Mouse (Mus musculus) embryonic facial prominence, embryonic 12.5 days (tissue): ENCODE measurements at regions not wholly inside any gene's neighbourhood (a gene's known extent, or its start where the extent isn't known, plus 50 kb on each side); places are given as distances from the start of the nearest gene placed in this dataset.

Experiments used
- ATAC-seq: fragments of 200-750 bp; cut with Nextera tagmentation; 2 replicates; pipeline ENCODE4 v1.8.0; 2017; ENCODE audit not compliant: insufficient number of reproducible peaks, insufficient read depth, low FRiP score, low TSS enrichment
- H3K27ac ChIP-seq: fragments of 300-500 bp; sonication (generic); 2 replicates; pipeline ENCODE4 v1.5.1; 2016; ENCODE audit warnings: mild to moderate bottlenecking
- H3K27me3 ChIP-seq: fragments of 300-500 bp; sonication (generic); 2 replicates; pipeline ENCODE4 v1.6.1; 2016; ENCODE audit warnings: mild to moderate bottlenecking, moderate library complexity
- H3K36me3 ChIP-seq: fragments of 300-500 bp; sonication (generic); 2 replicates; pipeline ENCODE4 v1.6.1; 2016; ENCODE audit warnings: mild to moderate bottlenecking
- H3K4me1 ChIP-seq: fragments of 300-500 bp; sonication (generic); 2 replicates; pipeline ENCODE4 v1.6.1; 2016
- H3K4me2 ChIP-seq: fragments of 300-500 bp; sonication (generic); replicated peaks from 2 replicates; pipeline ENCODE4 v1.6.1; 2016; ENCODE audit warnings: mild to moderate bottlenecking, moderate library complexity
- H3K4me3 ChIP-seq: fragments of 300-500 bp; sonication (generic); 2 replicates; pipeline ENCODE4 v1.5.1; 2016; ENCODE audit warnings: mild to moderate bottlenecking
- H3K9ac ChIP-seq: fragments of 300-500 bp; sonication (generic); 2 replicates; pipeline ENCODE4 v1.6.1; 2016; ENCODE audit warnings: mild to moderate bottlenecking, moderate library complexity
- H3K9me3 ChIP-seq: fragments of 300-500 bp; sonication (generic); 2 replicates; pipeline ENCODE4 v1.6.1; 2016; ENCODE audit warnings: mild to moderate bottlenecking, moderate library complexity
- WGBS: fragments of 180-500 bp; shearing (Covaris S2); methylation state at CpG from one replicate; pipeline ENCODE4 v1.1.7; 2016; 5-methylcytosine and 5-hydroxymethylcytosine counted together

DNA sequence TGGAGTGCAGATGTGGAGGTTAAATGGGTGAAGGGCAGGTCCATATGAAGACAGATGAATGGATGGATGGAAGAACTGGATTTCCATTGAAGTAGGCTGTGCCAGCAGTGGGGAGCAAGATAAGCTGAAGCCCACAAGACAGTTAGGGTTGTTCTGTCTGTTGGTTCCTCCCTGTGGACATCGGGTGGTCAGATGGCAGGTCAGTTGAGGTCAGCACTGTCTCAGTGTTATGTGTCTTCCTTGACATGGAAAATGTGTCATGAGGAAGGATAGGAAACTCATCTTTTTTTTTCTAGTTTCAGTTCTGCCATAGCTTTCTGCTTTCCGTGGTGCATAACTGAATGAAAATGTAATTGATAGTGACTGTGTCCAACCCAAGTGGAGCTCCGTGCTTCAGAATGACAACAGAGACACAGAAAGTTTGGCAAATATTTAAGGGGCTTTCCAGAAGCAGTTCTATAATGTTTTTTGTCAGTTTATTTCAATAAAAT is 297.2 kb downstream of the Ankrd50 start:
- H3K4me2 ChIP-seq, result no peak overlapping the region
- 78% methylated on average over 3 of the region's 3 CpGs for WGBS
- no peaks in the 10 kb centered on the region for H3K27me3 ChIP-seq

DNA sequence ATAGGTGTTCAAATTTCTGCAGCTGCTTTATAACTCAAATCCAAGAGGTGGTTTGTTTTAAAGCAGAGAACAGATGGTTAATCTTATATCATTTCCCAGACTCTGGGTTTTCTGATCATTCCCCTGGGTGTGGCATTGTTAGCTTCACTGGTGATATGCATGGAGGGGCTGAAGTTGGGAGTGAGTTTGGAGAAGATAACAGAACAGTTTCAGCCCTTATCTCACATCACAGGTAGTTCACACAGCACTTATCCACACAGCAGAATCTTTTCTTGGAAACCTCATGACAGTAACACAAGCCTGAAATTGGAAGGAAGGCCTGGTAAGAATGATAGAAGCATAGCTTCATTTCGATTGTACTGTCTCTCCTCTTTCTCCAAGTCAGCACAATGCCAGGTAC is 298.1 kb downstream of the Ankrd50 start:
- Histone ChIP-seq H3K36me3 (no peaks in the 10 kb centered on the region), H3K27ac (no peak overlapping the region), H3K4me2 (no peak overlapping the region), H3K4me3 (no peak overlapping the region), H3K9me3 (no peaks in the 10 kb centered on the region), H3K4me1 (no peaks in the 10 kb centered on the region), H3K27me3 (no peaks in the 10 kb centered on the region), H3K9ac (no peak overlapping the region)
- 83% methylated on average over 1 of the region's 1 CpGs for WGBS
- ATAC-seq, result no peak

More for the DNA sequence above, 297.2 kb downstream of the Ankrd50 start:
- Histone ChIP-seq H3K4me3 (no peak overlapping the region), H3K27ac (no peak overlapping the region), H3K9me3 (no peaks in the 10 kb centered on the region), H3K36me3 (no peaks in the 10 kb centered on the region), H3K9ac (no peak overlapping the region), H3K4me1 (no peaks in the 10 kb centered on the region)
- ATAC-seq, result no peak

DNA sequence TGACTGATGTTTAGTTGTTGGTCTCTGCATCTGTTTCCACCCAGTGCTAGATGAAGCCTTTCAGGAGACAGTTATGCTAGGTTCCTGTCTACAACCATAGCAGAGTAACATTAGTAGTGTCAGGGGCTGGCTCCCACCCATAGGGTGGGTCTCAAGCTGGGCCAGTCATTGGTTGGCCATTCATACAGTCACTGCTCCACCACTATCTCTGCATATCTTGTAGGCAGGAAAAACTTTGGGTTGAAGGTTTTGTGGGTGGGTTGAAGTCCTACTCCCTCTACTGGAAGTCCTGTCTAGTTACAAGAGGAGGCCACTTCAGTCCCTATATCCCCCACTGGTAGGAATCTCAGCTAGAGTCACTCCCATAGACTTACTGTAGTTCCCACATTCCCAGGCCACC is 306.3 kb downstream of the Ankrd50 start:
- Histone ChIP-seq H3K27ac (no peak overlapping the region), H3K27me3 (no peaks in the 10 kb centered on the region), H3K9ac (no peak overlapping the region), H3K4me1 (no peaks in the 10 kb centered on the region), H3K36me3 (no peaks in the 10 kb centered on the region), H3K4me3 (no peak overlapping the region), H3K4me2 (no peak overlapping the region), H3K9me3 (no peaks in the 10 kb centered on the region)
- ATAC-seq, result no peak

DNA sequence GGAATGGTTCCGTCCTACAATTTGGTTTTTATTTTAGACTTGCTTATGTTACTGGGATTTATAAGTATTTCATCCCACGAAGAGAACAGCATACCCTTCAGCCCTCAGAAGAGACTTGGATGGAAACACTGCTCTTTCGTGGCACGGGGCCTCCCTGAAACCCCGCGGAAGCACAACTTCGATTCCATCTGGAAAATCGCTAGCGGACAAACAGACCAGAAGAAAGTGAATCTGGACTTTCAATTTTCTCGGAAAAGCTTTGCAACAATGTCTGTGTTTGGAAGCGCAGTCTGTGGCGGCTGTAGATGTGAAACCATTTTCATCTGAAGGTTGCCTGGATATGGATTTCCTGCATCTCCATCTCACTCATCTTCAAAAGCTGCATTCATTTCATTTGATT is 308.7 kb downstream of the Ankrd50 start:
- Histone ChIP-seq H3K27ac (no peak overlapping the region), H3K9ac (no peak overlapping the region), H3K27me3 (no peaks in the 10 kb centered on the region), H3K36me3 (no peaks in the 10 kb centered on the region), H3K9me3 (no peaks in the 10 kb centered on the region), H3K4me2 (no peak overlapping the region), H3K4me3 (no peak overlapping the region), H3K4me1 (no peaks in the 10 kb centered on the region)
- WGBS, result 84% methylated on average over 12 of the region's 12 CpGs
- no peak for ATAC-seq

DNA sequence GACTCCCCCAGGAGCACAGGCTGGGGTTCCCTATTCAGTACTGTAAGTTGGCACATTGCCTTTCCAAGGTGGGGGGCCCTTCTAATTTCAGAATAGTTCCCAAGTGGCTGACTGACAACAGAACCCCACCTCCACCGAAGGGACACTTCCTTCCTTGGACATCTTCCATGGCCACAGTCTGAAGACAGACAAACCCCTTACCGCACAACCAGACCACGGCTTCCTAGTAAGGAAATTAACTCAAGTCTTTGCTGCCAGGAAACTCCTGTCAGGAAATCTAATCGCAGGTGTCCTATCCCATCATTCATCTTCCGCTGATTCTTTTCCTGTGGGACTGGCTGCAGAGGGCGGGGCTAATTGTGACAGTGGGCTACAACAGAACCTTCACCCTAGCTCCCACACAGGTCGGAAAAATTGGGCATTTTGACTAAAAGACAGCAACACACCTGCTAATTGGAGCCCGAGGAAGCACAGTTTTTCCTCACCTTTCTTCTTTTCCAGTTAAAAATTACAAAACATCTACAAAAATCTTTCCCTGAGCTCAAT is 309.8 kb downstream of the Ankrd50 start:
- Histone ChIP-seq H3K4me2 (no peak overlapping the region), H3K9me3 (no peaks in the 10 kb centered on the region), H3K9ac (no peak overlapping the region), H3K27me3 (no peaks in the 10 kb centered on the region), H3K4me3 (no peak overlapping the region), H3K27ac (no peak overlapping the region), H3K36me3 (no peaks in the 10 kb centered on the region), H3K4me1 (no peaks in the 10 kb centered on the region)
- WGBS, result 76% methylated on average over 8 of the region's 8 CpGs
- no peak for ATAC-seq

DNA sequence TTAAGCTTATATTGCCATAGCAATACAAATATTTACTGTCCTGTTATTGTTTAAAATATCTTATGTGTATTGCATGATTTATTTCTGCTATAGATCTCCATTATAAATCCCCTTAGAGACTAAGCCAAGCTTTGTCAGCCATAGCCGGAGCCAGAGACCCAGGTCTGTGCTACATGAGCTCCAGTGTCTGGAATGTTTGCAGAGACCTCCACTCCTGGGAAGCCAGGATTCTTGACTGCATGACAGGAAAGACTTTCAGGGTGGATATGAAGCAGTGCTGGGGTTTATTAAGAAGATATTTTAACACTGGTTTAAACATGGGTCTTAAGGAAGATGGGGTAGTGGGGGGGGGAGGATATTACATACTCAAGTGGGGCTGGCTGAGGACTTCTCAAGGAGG is 332.2 kb downstream of the Ankrd50 start:
- no peaks in the 10 kb centered on the region for H3K27me3 ChIP-seq
- H3K4me1 ChIP-seq, result no peaks in the 10 kb centered on the region
- H3K4me2 ChIP-seq, result no peak overlapping the region
- H3K9ac ChIP-seq, result no peak overlapping the region
- H3K4me3 ChIP-seq, result no peak overlapping the region
- H3K9me3 ChIP-seq, result no peaks in the 10 kb centered on the region
- ATAC-seq, result no peak
- WGBS, result 60% methylated on average over 1 of the region's 1 CpGs
- H3K27ac ChIP-seq, result no peak overlapping the region
- no peaks in the 10 kb centered on the region for H3K36me3 ChIP-seq

DNA sequence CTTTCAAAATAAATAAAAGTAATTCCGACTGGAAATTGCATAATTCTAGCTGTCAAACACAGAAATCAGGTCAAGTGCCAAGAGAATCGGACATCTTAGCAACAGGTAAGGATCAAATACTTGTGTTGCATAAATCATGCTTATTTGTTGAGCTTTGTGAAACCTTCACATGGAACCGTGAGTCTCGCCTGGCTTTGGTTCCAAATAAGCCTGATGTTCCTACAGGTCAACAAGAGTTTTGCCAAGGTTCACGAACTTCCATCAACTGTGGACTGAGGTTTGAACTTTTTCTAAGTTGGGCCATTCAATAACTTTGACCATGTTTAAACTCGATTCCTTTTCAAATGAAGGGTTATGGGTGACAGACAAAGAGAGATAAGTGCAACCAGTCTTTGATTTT is 332.8 kb downstream of the Ankrd50 start:
- Histone ChIP-seq H3K9ac (no peak overlapping the region), H3K36me3 (no peaks in the 10 kb centered on the region), H3K27ac (no peak overlapping the region), H3K4me1 (no peaks in the 10 kb centered on the region), H3K4me2 (no peak overlapping the region), H3K27me3 (no peaks in the 10 kb centered on the region), H3K9me3 (no peaks in the 10 kb centered on the region), H3K4me3 (no peak overlapping the region)
- no peak for ATAC-seq
- 78% methylated on average over 6 of the region's 6 CpGs for WGBS

DNA sequence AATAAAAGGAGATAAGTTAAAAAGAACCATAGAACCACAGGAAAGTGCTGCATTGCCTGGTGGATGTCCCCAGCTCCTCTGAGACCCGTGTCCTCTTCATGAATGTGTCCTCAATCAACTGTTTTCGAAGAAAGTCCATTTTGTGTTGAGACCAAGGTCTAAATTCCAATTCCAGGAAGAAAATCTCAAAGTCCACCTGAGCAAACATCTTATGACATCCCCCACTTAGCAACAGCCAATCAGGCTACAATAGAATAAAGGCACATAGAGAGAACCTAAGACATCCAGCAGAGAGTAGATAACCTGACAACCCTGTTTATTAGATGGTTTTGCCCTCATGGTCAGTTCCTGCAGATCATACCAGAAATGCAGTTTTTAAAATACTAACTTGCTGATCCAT is 338.0 kb downstream of the Ankrd50 start:
- no peak for ATAC-seq
- Histone ChIP-seq H3K4me1 (peaks cover 7% of the 10 kb centered on the region; the same call in 1 of the 2 replicates), H3K27ac (no peak overlapping the region), H3K9ac (no peak overlapping the region), H3K36me3 (no peaks in the 10 kb centered on the region), H3K27me3 (no peaks in the 10 kb centered on the region), H3K9me3 (no peaks in the 10 kb centered on the region), H3K4me3 (no peak overlapping the region), H3K4me2 (no peak overlapping the region)
- WGBS, result 77% methylated on average over 2 of the region's 2 CpGs

DNA sequence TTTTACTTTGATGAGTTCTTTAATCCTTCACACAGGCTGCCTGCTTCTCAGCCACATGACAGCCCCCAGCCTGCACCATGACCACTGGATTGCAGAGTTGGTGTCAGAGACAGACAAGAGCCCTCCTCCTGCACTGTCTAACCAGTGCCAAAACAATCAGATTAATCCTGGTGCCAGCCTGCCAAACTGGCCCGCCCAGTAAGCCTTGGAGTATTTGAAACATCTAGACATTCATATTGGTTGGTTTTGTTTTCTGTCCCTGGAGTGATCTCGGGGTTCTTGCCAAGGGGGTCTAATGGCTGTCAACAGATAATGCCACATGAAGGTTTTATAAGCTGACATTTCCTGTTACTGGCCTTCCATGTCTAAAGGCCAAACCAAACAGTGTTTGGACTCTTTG is 339.2 kb downstream of the Ankrd50 start:
- whole genome bisulfite sequencing, result 69% methylated on average over 2 of the region's 2 CpGs
- no peaks in the 10 kb centered on the region for H3K36me3 ChIP-seq
- H3K27ac ChIP-seq, result no peak overlapping the region
- H3K4me2 ChIP-seq, result no peak overlapping the region
- H3K9ac ChIP-seq, result no peak overlapping the region
- ATAC-seq, result no peak
- H3K4me3 ChIP-seq, result no peak overlapping the region
- H3K27me3 ChIP-seq, result no peaks in the 10 kb centered on the region
- no peaks in the 10 kb centered on the region for H3K9me3 ChIP-seq
- peaks cover 7% of the 10 kb centered on the region; the same call in 1 of the 2 replicates for H3K4me1 ChIP-seq

DNA sequence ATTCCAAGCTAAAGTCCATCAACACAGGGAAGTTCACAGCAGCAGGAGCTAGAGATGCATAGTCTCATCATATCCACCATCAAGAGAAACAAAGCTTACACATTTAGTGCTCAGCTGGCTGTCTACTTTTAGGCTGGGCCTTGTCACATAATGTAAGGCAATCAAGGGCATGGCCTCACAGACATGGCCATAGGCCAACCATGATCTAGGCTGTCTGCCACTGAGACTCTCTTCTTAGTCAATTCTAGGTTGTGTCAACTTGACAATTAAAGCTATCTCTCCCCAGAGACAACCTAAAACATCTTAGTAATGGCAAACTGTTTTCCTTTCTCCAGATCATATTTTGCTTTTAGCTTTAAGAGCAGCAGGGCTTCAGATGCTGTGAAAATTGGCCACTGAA is 340.0 kb downstream of the Ankrd50 start:
- no peak overlapping the region for H3K9ac ChIP-seq
- no peaks in the 10 kb centered on the region for H3K9me3 ChIP-seq
- no peaks in the 10 kb centered on the region for H3K27me3 ChIP-seq
- peaks cover 7% of the 10 kb centered on the region; the same call in 1 of the 2 replicates for H3K4me1 ChIP-seq
- H3K27ac ChIP-seq, result no peak overlapping the region
- H3K4me3 ChIP-seq, result no peak overlapping the region
- ATAC-seq, result no peak
- no peaks in the 10 kb centered on the region for H3K36me3 ChIP-seq
- H3K4me2 ChIP-seq, result no peak overlapping the region

DNA sequence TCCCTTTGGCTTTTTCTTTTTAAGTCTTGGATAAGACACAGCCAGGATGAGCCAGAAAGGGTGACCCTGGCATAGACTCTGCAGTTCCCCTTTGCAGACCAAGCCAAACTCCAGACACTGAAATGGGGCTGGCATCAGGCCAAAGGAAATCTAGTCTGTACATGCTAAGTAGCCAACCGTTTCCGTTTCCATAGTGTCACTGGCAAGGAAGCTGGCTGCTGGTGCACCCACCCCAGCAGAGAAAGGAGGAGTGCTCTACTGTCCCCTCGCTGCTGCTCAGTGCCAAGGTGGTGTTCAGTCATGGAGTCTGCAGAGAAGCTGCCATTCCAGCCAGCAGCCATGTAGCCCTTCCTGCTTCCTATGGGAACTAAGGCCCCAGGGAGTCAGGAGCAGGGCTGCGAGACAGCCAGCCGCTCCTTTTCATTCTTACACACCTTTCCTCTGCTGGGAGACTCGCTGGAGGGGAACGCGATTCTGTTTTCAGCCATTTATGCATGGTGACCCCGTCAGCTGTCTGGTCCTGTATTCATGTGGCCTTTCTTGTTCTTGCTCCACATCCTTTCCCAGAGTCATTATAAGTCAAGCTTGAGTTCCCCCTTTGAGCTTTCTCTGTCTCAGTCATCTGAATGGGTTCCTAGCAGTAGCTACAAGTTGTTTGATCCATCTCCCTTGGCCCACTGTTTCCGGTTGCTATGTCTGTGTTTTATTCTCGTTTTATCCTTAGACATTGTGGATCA is 341.3 kb downstream of the Ankrd50 start:
- no peak for ATAC-seq
- Histone ChIP-seq H3K4me2 (no peak overlapping the region), H3K9ac (no peak overlapping the region), H3K27ac (no peak overlapping the region), H3K27me3 (no peaks in the 10 kb centered on the region), H3K9me3 (no peaks in the 10 kb centered on the region), H3K36me3 (no peaks in the 10 kb centered on the region), H3K4me1 (peaks cover 7% of the 10 kb centered on the region; the same call in 1 of the 2 replicates), H3K4me3 (no peak overlapping the region)
- WGBS, result 66% methylated on average over 11 of the region's 11 CpGs

DNA sequence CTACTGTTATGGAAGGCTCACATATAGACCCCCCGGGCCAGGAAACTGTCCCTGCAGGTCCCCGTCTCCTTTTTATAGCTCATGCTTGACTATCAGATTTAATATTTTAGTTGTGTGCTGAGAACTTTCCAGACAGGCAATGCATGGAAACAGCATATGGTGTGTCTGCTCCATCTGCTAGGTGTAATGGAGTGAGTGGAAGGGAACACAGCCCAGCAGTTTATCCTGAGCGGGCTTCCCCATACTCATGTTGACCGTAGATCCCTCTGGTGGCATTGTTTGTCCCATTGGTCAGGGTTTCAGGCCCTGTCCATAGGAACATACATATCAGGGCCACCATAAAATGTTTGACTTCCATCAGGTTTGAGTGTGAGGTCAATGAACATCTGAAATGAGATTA is 345.3 kb downstream of the Ankrd50 start:
- WGBS, result 94% methylated on average over 4 of the region's 4 CpGs
- Histone ChIP-seq H3K4me2 (no peak overlapping the region), H3K27me3 (no peaks in the 10 kb centered on the region), H3K27ac (no peak overlapping the region), H3K36me3 (no peaks in the 10 kb centered on the region), H3K4me3 (no peak overlapping the region), H3K9me3 (no peaks in the 10 kb centered on the region), H3K4me1 (peaks cover 7% of the 10 kb centered on the region; the same call in 1 of the 2 replicates), H3K9ac (no peak overlapping the region)
- ATAC-seq, result no peak
